Mouse (Mus musculus) MEL (cell line): ENCODE measurements around the gene Cd68. TPM values are rescaled to one million over a fixed set of nuclear protein-coding genes. Genes with fewer than 3 reads are reported as not detected.

Experiments used
- DNase-seq: peaks from one replicate; pipeline ENCODE4 v3.0.0; 2011; ENCODE audit warnings: low read depth, low spot score
- H3K27ac ChIP-seq: 2 replicates; pipeline ENCODE4 v1.5.1; 2012; ENCODE audit warnings: low read depth, mild to moderate bottlenecking, control low read depth, low read length, moderate library complexity; ENCODE audit not compliant: control insufficient read depth
- H3K27me3 ChIP-seq, 2 experiments: fragments of 150-350 bp in 1 of 2; sonication (generic) in 1 of 2; 2 replicates each; pipeline ENCODE4 v1.6.1; 2012; ENCODE audit warnings: low read length in 2 of 2, mild to moderate bottlenecking in 2 of 2, improper control_type of control experiment in 1 of 2, moderate library complexity in 1 of 2; ENCODE audit not compliant: insufficient read depth in 2 of 2, control insufficient read depth in 1 of 2
- H3K36me3 ChIP-seq, 2 experiments: 2 replicates each; pipeline ENCODE4 v1.6.1; 2012 to 2014; ENCODE audit warnings: low read length in 2 of 2, improper control_type of control experiment in 1 of 2, inconsistent platforms in 1 of 2, mild to moderate bottlenecking in 1 of 2; ENCODE audit not compliant: insufficient read depth in 2 of 2, control insufficient read depth in 1 of 2
- H3K4me1 ChIP-seq, 2 experiments: fragments of 150-350 bp in 1 of 2; sonication (generic) in 1 of 2; 2 replicates each; pipeline ENCODE4 v1.6.1; 2012; ENCODE audit warnings: low read length in 2 of 2, improper control_type of control experiment in 1 of 2, mild to moderate bottlenecking in 1 of 2; ENCODE audit not compliant: insufficient read depth in 2 of 2, control insufficient read depth in 1 of 2
- H3K4me3 ChIP-seq, 2 experiments: fragments of 150-350 bp in 1 of 2; sonication (generic) in 1 of 2; 2 replicates each; pipeline ENCODE4 v1.5.1; 2012; ENCODE audit warnings: low read depth in 2 of 2, low read length in 2 of 2, mild to moderate bottlenecking in 2 of 2, moderate library complexity in 2 of 2, control low read depth in 1 of 2, improper control_type of control experiment in 1 of 2; ENCODE audit not compliant: control insufficient read depth in 1 of 2, insufficient read depth in 1 of 2
- H3K79me2 ChIP-seq: 2 replicates; pipeline ENCODE4 v1.6.1; 2012; ENCODE audit warnings: mild to moderate bottlenecking, low read length, moderate library complexity; ENCODE audit not compliant: control insufficient read depth, poor library complexity, insufficient read depth
- H3K9ac ChIP-seq: 2 replicates; pipeline ENCODE4 v1.6.1; 2012; ENCODE audit warnings: low read depth, mild to moderate bottlenecking, control low read depth, low read length, moderate library complexity; ENCODE audit not compliant: control insufficient read depth, poor library complexity, severe bottlenecking
- H3K9me3 ChIP-seq: fragments of 150-350 bp; sonication (generic); replicated peaks from 2 replicates; pipeline ENCODE4 v1.6.1; 2012; ENCODE audit warnings: mild to moderate bottlenecking, low read length, improper control_type of control experiment, moderate library complexity; ENCODE audit not compliant: insufficient read depth
- BHLHE40 ChIP-seq: IDR thresholded peaks from 2 replicates; pipeline ENCODE4 v1.6.1; 2012; ENCODE audit warnings: low read depth, mild to moderate bottlenecking, inconsistent platforms, low read length, improper control_type of control experiment, borderline replicate concordance
- CHD1 ChIP-seq: IDR thresholded peaks from 2 replicates; pipeline ENCODE4 v1.6.1; 2012; ENCODE audit warnings: low read depth, mild to moderate bottlenecking, inconsistent platforms, low read length, improper control_type of control experiment
- CHD2 ChIP-seq: IDR thresholded peaks from 2 replicates; pipeline ENCODE4 v1.6.1; 2011; ENCODE audit warnings: low read length, improper control_type of control experiment
- CTCF ChIP-seq, 3 experiments: IDR thresholded peaks in 2 of 3; conservative IDR thresholded peaks in 1 of 3; 2 replicates each; pipeline ENCODE4 v1.5.1; 2011 to 2012; ENCODE audit warnings: low read length in 3 of 3, low read depth in 2 of 3, mild to moderate bottlenecking in 2 of 3, improper control_type of control experiment in 1 of 3, inconsistent platforms in 1 of 3, mixed read lengths in 1 of 3, moderate library complexity in 1 of 3; ENCODE audit not compliant: control insufficient read depth in 1 of 3, insufficient read depth in 1 of 3, poor library complexity in 1 of 3, severe bottlenecking in 1 of 3
- E2F4 ChIP-seq: IDR thresholded peaks from 2 replicates; pipeline ENCODE4 v1.6.1; 2011; ENCODE audit warnings: low read depth, low read length, improper control_type of control experiment, borderline replicate concordance
- EP300 ChIP-seq, 2 experiments: IDR thresholded peaks; 2 replicates each; pipeline ENCODE4 v1.6.1; 2011; ENCODE audit warnings: improper control_type of control experiment in 2 of 2, low read length in 2 of 2, low read depth in 1 of 2, mild to moderate bottlenecking in 1 of 2
- ETS1 ChIP-seq: IDR thresholded peaks from 2 replicates; pipeline ENCODE4 v1.6.1; 2012; ENCODE audit warnings: low read depth, mild to moderate bottlenecking, inconsistent platforms, low read length, improper control_type of control experiment, moderate library complexity
- GABPA ChIP-seq: IDR thresholded peaks from 2 replicates; pipeline ENCODE4 v1.6.1; 2012; ENCODE audit warnings: low read depth, mild to moderate bottlenecking, inconsistent platforms, low read length, improper control_type of control experiment, moderate library complexity
- GATA1 ChIP-seq: IDR thresholded peaks from 2 replicates; pipeline ENCODE4 v1.6.1; 2011; ENCODE audit warnings: low read depth, low read length, improper control_type of control experiment
- HCFC1 ChIP-seq: IDR thresholded peaks from 2 replicates; pipeline ENCODE4 v1.6.1; 2012; ENCODE audit warnings: low read depth, mild to moderate bottlenecking, inconsistent platforms, low read length, improper control_type of control experiment, moderate library complexity
- JUND ChIP-seq: IDR thresholded peaks from 2 replicates; pipeline ENCODE4 v1.6.1; 2011; ENCODE audit warnings: low read depth, mild to moderate bottlenecking, improper control_type of control experiment, low read length
- KAT2A ChIP-seq: conservative IDR thresholded peaks from 2 replicates; pipeline ENCODE4 v1.6.1; 2012; ENCODE audit warnings: low read depth, low read length, improper control_type of control experiment, inconsistent platforms
- MAFK ChIP-seq: IDR thresholded peaks from 2 replicates; pipeline ENCODE4 v1.6.1; 2011; ENCODE audit warnings: low read depth, mild to moderate bottlenecking, low read length, improper control_type of control experiment, borderline replicate concordance
- MAX ChIP-seq: IDR thresholded peaks from 2 replicates; pipeline ENCODE4 v1.6.1; 2011; ENCODE audit warnings: low read length, improper control_type of control experiment
- MAZ ChIP-seq: IDR thresholded peaks from 2 replicates; pipeline ENCODE4 v1.6.1; 2012; ENCODE audit warnings: low read depth, mild to moderate bottlenecking, inconsistent platforms, low read length, improper control_type of control experiment
- MEF2A ChIP-seq: IDR thresholded peaks from 2 replicates; pipeline ENCODE4 v1.6.1; 2014; ENCODE audit warnings: low read depth, mild to moderate bottlenecking, inconsistent platforms, low read length, improper control_type of control experiment; ENCODE audit not compliant: poor library complexity, insufficient replicate concordance, severe bottlenecking; ENCODE audit errors: extremely low read depth
- MXI1 ChIP-seq: IDR thresholded peaks from 2 replicates; pipeline ENCODE4 v1.6.1; 2011; ENCODE audit warnings: mild to moderate bottlenecking, low read depth, low read length, improper control_type of control experiment
- MYB ChIP-seq: IDR thresholded peaks from 2 replicates; pipeline ENCODE4 v1.6.1; 2011; ENCODE audit warnings: mild to moderate bottlenecking, low read depth, low read length, improper control_type of control experiment
- MYC ChIP-seq: IDR thresholded peaks from 2 replicates; pipeline ENCODE4 v1.6.1; 2011; ENCODE audit warnings: low read depth, mild to moderate bottlenecking, low read length, improper control_type of control experiment, moderate library complexity
- NELFE ChIP-seq: IDR thresholded peaks from 2 replicates; pipeline ENCODE4 v1.6.1; 2011; ENCODE audit warnings: low read depth, low read length, improper control_type of control experiment
- NRF1 ChIP-seq: IDR thresholded peaks from 2 replicates; pipeline ENCODE4 v1.6.1; 2014; ENCODE audit warnings: low read depth, mild to moderate bottlenecking, inconsistent platforms, low read length, improper control_type of control experiment, moderate library complexity; ENCODE audit not compliant: poor library complexity, insufficient read depth, severe bottlenecking
- POLR2A ChIP-seq, 2 experiments: IDR thresholded peaks; 2 replicates each; pipeline ENCODE4 v1.6.1; 2011 to 2012; ENCODE audit warnings: low read length in 2 of 2, mild to moderate bottlenecking in 2 of 2, control low read depth in 1 of 2, improper control_type of control experiment in 1 of 2, low read depth in 1 of 2, moderate library complexity in 1 of 2; ENCODE audit not compliant: control insufficient read depth in 1 of 2, insufficient read depth in 1 of 2, poor library complexity in 1 of 2
- POLR2AphosphoS2 ChIP-seq: IDR thresholded peaks from 2 replicates; pipeline ENCODE4 v1.6.1; 2011; ENCODE audit warnings: low read length, improper control_type of control experiment
- POLR2AphosphoS5 ChIP-seq: IDR thresholded peaks from 2 replicates; pipeline ENCODE4 v1.6.1; 2012; ENCODE audit warnings: low read depth, borderline replicate concordance, mild to moderate bottlenecking, inconsistent platforms, low read length, moderate library complexity, mixed read lengths
- RAD21 ChIP-seq: IDR thresholded peaks from 2 replicates; pipeline ENCODE4 v1.6.1; 2011; ENCODE audit warnings: mild to moderate bottlenecking, low read depth, low read length, improper control_type of control experiment
- RCOR1 ChIP-seq: IDR thresholded peaks from 2 replicates; pipeline ENCODE4 v1.6.1; 2012; ENCODE audit warnings: low read depth, mild to moderate bottlenecking, inconsistent platforms, low read length, improper control_type of control experiment
- SIN3A ChIP-seq: IDR thresholded peaks from 2 replicates; pipeline ENCODE4 v1.6.1; 2012; ENCODE audit warnings: low read length, improper control_type of control experiment, inconsistent platforms
- SMC3 ChIP-seq: IDR thresholded peaks from 2 replicates; pipeline ENCODE4 v1.6.1; 2011; ENCODE audit warnings: low read depth, low read length, improper control_type of control experiment
- TAL1 ChIP-seq: IDR thresholded peaks from 2 replicates; pipeline ENCODE4 v1.6.1; 2012; ENCODE audit warnings: mild to moderate bottlenecking, inconsistent platforms, low read length, moderate library complexity, mixed read lengths
- TBP ChIP-seq: IDR thresholded peaks from 2 replicates; pipeline ENCODE4 v1.8.0; 2011; ENCODE audit warnings: low read depth, low read length, improper control_type of control experiment
- TCF12 ChIP-seq: IDR thresholded peaks from 2 replicates; pipeline ENCODE4 v1.6.1; 2014; ENCODE audit warnings: low read depth, mild to moderate bottlenecking, inconsistent platforms, low read length, improper control_type of control experiment, moderate library complexity
- USF1 ChIP-seq: IDR thresholded peaks from 2 replicates; pipeline ENCODE4 v1.6.1; 2014; ENCODE audit warnings: low read depth, mild to moderate bottlenecking, inconsistent platforms, low read length, improper control_type of control experiment, moderate library complexity
- USF2 ChIP-seq, 2 experiments: IDR thresholded peaks; 2 replicates each; pipeline ENCODE4 v1.6.1; 2011 to 2012; ENCODE audit warnings: improper control_type of control experiment in 2 of 2, low read length in 2 of 2, borderline replicate concordance in 1 of 2, inconsistent platforms in 1 of 2, low read depth in 1 of 2, mild to moderate bottlenecking in 1 of 2; ENCODE audit not compliant: insufficient read depth in 1 of 2
- ZKSCAN1 ChIP-seq: IDR thresholded peaks from 2 replicates; pipeline ENCODE4 v1.6.1; 2012; ENCODE audit warnings: low read depth, mild to moderate bottlenecking, inconsistent platforms, low read length, improper control_type of control experiment, moderate library complexity
- ZMIZ1 ChIP-seq: IDR thresholded peaks from 2 replicates; pipeline ENCODE4 v1.6.1; 2012; ENCODE audit warnings: low read depth, mild to moderate bottlenecking, inconsistent platforms, low read length, improper control_type of control experiment, moderate library complexity
- ZNF384 ChIP-seq: IDR thresholded peaks from 2 replicates; pipeline ENCODE4 v1.6.1; 2012; ENCODE audit warnings: low read depth, mild to moderate bottlenecking, inconsistent platforms, low read length, improper control_type of control experiment
- polyA plus RNA-seq, 2 experiments: library from polyadenylated mRNA; stranded (reverse) in 1 of 2; unstranded in 1 of 2; fragments of >175 nt in 1 of 2; fragments of >200 nt in 1 of 2; gene quantifications; 2 replicates each; pipeline versions ENCODE4 v1.2.1 to v1.2.4; 2012; ENCODE audit warnings: low replicate concordance in 2 of 2, low read depth in 1 of 2; ENCODE audit not compliant: insufficient read length in 2 of 2, insufficient read depth in 1 of 2, missing spikeins in 1 of 2
- total RNA-seq: library from RNA; depleted of rRNA; stranded (reverse); fragments of 300-350 nt; gene quantifications from 2 replicates; pipeline ENCODE4 v1.2.3, GENCODE M21; 2012

The Cd68 gene
- total and polyA plus RNA-seq, 3 experiments, result 5.3 to 19.8 TPM; not detected in 1

DNA sequence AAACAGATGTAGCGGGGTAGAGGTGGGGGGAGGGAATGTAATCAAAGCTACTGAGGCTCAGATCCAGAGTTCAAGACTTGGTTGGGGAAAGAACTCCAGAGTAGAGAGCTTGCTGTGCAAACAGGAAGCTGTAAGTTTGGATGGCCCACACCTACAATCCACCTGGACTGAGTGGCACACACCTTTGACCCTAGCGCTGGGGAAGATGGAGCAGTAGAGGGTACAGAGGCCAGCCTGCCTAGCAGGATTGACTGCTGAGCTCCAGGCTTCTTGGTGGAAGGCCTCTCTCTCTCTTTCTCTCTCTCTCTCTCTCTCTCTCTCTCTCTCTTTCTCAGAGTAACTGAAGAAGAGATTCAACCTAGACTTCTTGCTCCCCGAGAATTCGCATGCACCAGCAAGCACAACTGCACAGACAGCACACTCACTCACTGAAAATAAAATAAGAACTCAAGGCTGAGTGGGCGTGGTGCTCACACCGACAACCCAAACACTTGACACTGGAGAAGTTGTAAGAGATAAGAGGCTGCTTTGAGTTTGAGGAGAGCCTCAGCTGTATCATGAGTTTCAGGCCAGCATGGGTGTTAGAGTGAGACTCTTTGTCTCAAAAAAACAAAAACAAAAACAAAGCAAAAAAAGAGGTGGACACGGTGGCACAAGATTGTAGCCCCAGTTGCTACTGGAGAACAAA lies 45.4 kb downstream of the Cd68 start:
- H3K27ac ChIP-seq, result peak overlapping the region; percentile 26
- H3K4me3 ChIP-seq, result peak overlapping the region in 1 of 2 experiments; percentile 20; a peak in 1 of 4 replicates
- H3K4me1 ChIP-seq, result peaks cover 6 to 12% of the 10 kb centered on the region in 2 experiments
- H3K79me2 ChIP-seq, result no peaks in the 10 kb centered on the region
- H3K36me3 ChIP-seq, result peaks cover 0 to 10% of the 10 kb centered on the region in 2 experiments; a peak in 2 of 4 replicates
- 0 out of 2 replicates have a peak overlapping the region, but pooled peaks have one; percentile 25 for H3K9ac ChIP-seq
- 0 out of 4 replicates have a peak, but pooled peaks cover 1 to 3% of the 10 kb centered on the region in 2 experiments for H3K27me3 ChIP-seq
- no peaks in the 10 kb centered on the region for H3K9me3 ChIP-seq
- peak; percentile 87 for DNase-seq
- TF ChIP-seq GATA1 (peak; percentile 83), POLR2A (IDR thresholded peaks at IDR 0.05; ENCODE audit: control insufficient read depth in 1 of 2, insufficient read depth in 1 of 2, low read depth in 1 of 2, low read length in 2 of 2, poor library complexity in 1 of 2) (no peak), MAX (0 out of 2 replicates have a peak, but pooled peaks have one; percentile 25), JUND (no peak), TCF12 (0 out of 2 replicates have a peak, but pooled peaks have one; percentile 19), BHLHE40 (no peak), RAD21 (no peak), MAZ (no peak; the same call in 1 of the 2 replicates), TBP (peak; percentile 56; the same call in 1 of the 2 replicates), MYB (no peak), USF2 (IDR thresholded peaks at IDR 0.05; ENCODE audit: borderline replicate concordance in 1 of 2, insufficient read depth in 1 of 2, low read depth in 1 of 2, low read length in 2 of 2) (no peak), CTCF (IDR thresholded peaks at IDR 0.05 in 2 of 3, conservative IDR thresholded peaks at IDR 0.05 in 1 of 3; ENCODE audit: control insufficient read depth in 1 of 3, insufficient read depth in 1 of 3, low read depth in 2 of 3, low read length in 3 of 3, poor library complexity in 1 of 3, severe bottlenecking in 1 of 3) (no peak), EP300 (IDR thresholded peaks at IDR 0.05; ENCODE audit: low read depth in 1 of 2, low read length in 2 of 2) (peak in 1 of 2 experiments; percentile 43; a peak in 2 of 4 replicates), HCFC1 (no peak), MXI1 (peak; percentile 68), GABPA (no peak), USF1 (no peak), RCOR1 (no peak), E2F4 (no peak), ZKSCAN1 (no peak), POLR2AphosphoS2 (no peak), KAT2A (no peak), MAFK (no peak), TAL1 (no peak), MEF2A (no peak), ETS1 (peak; percentile 30; the same call in 1 of the 2 replicates), ZMIZ1 (no peak), CHD1 (no peak), POLR2AphosphoS5 (no peak), SIN3A (peak; percentile 81), CHD2 (no peak), NRF1 (no peak), NELFE (no peak), ZNF384 (no peak; the same call in 1 of the 2 replicates), SMC3 (0 out of 2 replicates have a peak, but pooled peaks have one; percentile 17), MYC (no peak)
